Mouse (Mus musculus): Measurements from ENCODE around the gene Cyb5b.

GRCm38 (mm10) chr8:107233718-107234117 lies 83.3 kb downstream of the Cyb5b start:
- no peak for TF ChIP-seq CTCF (IDR thresholded peaks at IDR 0.05; ENCODE audit: borderline replicate concordance, insufficient read depth, low read length)
- TF ChIP-seq POLR2A (IDR thresholded peaks at IDR 0.05; ENCODE audit: low read depth, low read length): no peak

All from embryonic fibroblast, embryonic 13.5 days (primary cell).